Mouse (Mus musculus) midbrain, embryonic 16.5 days (tissue): ENCODE data around the gene Coq6. TPM values are rescaled to one million over a fixed set of nuclear protein-coding genes. Genes with fewer than 3 reads are reported as not detected.

Experiments used
- ATAC-seq: fragments of 200-750 bp; cut with Nextera tagmentation; 2 replicates; pipeline ENCODE4 v1.8.0; 2017; ENCODE audit warnings: moderate TSS enrichment
- H3K27ac ChIP-seq: fragments of 300-500 bp; sonication (generic); 2 replicates; pipeline ENCODE4 v1.5.1; 2014; ENCODE audit warnings: mild to moderate bottlenecking, low read length, mixed read lengths
- H3K27me3 ChIP-seq: fragments of 300-500 bp; sonication (generic); 2 replicates; pipeline ENCODE4 v1.6.1; 2014; ENCODE audit warnings: low read depth, low read length, mixed read lengths; ENCODE audit not compliant: control insufficient read depth, insufficient read depth
- H3K36me3 ChIP-seq: fragments of 300-500 bp; sonication (generic); 2 replicates; pipeline ENCODE4 v1.6.1; 2014; ENCODE audit warnings: mild to moderate bottlenecking, low read length, moderate library complexity, mixed read lengths; ENCODE audit not compliant: control insufficient read depth, insufficient read depth
- H3K4me1 ChIP-seq: fragments of 300-500 bp; sonication (generic); 2 replicates; pipeline ENCODE4 v1.6.1; 2014; ENCODE audit warnings: mild to moderate bottlenecking, low read length, mixed read lengths; ENCODE audit not compliant: control insufficient read depth, insufficient read depth
- H3K4me2 ChIP-seq: fragments of 300-500 bp; sonication (generic); 2 replicates; pipeline ENCODE4 v1.6.1; 2014; ENCODE audit warnings: mild to moderate bottlenecking, low read length, mixed read lengths
- H3K4me3 ChIP-seq: fragments of 300-500 bp; sonication (generic); 2 replicates; pipeline ENCODE4 v1.5.1; 2014; ENCODE audit warnings: low read depth, mild to moderate bottlenecking, low read length, moderate library complexity, mixed read lengths
- H3K9ac ChIP-seq: fragments of 300-500 bp; sonication (generic); 2 replicates; pipeline ENCODE4 v1.6.1; 2014; ENCODE audit warnings: low read depth, low read length, mixed read lengths
- H3K9me3 ChIP-seq: fragments of 300-500 bp; sonication (generic); replicated peaks from 2 replicates; pipeline ENCODE4 v1.6.1; 2014; ENCODE audit warnings: mild to moderate bottlenecking, low read length, mixed read lengths; ENCODE audit not compliant: control insufficient read depth, poor library complexity, severe bottlenecking
- WGBS: fragments of 180-500 bp; shearing (Covaris S2); extraction: QIAGEN DNeasy Blood & Tissue Kit; methylation state at CpG from one replicate; pipeline ENCODE4 v1.1.7; 2014; 5-methylcytosine and 5-hydroxymethylcytosine counted together
- polyA plus RNA-seq: library from polyadenylated mRNA; unstranded; fragments of >200 nt; fragmentation: Nextera tagmentation; extraction: Ambion mirVana; gene quantifications from 2 replicates; pipeline ENCODE4 v1.2.1, GENCODE M21; 2015

The Coq6 gene
- polyA plus RNA-seq, 1 experiment from 2014 or later, result 40.7 TPM

- Histone ChIP-seq H3K36me3 (peaks cover 7% of the 10 kb centered on the region; the same call in 1 of the 2 replicates), H3K9ac (no peak overlapping the region), H3K4me1 (peaks cover 22% of the 10 kb centered on the region), H3K27ac (no peak overlapping the region), H3K4me3 (no peak overlapping the region), H3K27me3 (no peaks in the 10 kb centered on the region), H3K9me3 (no peaks in the 10 kb centered on the region), H3K4me2 (no peak overlapping the region)
- no peak for ATAC-seq
- 88% methylated on average over 9 of the region's 9 CpGs for WGBS
These were observed 2.8 kb downstream of the Coq6 start for GRCm38 (mm10) chr12:84364291-84364690.

DNA sequence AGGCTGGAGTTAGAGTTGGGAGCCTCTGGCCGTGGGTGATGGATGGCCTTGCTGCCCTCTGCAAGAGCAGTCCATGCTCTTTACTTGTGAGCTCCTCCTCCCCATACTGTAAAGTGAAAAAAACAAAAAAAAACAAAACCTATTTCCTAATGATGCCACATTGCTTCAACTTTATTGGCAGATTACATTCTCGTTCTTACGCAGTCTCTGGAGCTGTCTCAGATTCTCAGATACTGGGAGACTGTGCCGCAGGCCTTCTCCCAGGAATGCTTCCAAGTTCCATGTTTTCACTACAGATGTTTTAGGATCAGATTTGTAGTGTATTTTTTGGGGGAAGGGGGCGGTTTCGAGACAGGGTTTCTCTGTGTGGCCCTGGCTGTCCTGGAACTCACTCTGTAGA lies 3.7 kb downstream of the Coq6 start:
- 97% methylated on average over 6 of the region's 6 CpGs for WGBS

DNA sequence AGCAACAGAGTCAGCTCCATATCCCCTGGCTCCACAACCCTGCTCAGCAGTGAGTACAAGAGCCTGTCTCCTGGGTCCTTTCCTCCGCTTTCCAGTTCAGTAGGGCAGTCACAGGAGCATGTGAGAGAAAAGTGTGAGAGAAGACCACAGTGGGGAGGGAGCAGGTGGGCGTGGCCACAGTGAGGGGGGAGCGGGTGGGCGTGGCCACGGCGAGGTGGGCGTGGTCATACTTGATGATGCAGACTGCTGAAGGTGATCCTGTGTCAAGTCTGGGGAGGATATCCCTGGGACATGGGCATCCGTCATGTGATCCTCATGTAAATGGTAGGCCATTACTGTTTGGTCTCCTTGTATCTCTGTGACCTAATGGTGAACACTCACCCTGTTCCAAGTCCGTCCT lies 5.5 kb downstream of the Coq6 start:
- Histone ChIP-seq H3K27me3 (no peaks in the 10 kb centered on the region), H3K36me3 (peaks cover 27% of the 10 kb centered on the region), H3K4me3 (no peak overlapping the region), H3K9ac (no peak overlapping the region), H3K9me3 (no peaks in the 10 kb centered on the region), H3K27ac (no peak overlapping the region), H3K4me1 (peaks cover 14% of the 10 kb centered on the region), H3K4me2 (no peak overlapping the region)
- no peak for ATAC-seq
- 73% methylated on average over 9 of the region's 9 CpGs for WGBS

More for the DNA sequence above, 3.7 kb downstream of the Coq6 start:
- no peak overlapping the region for H3K9ac ChIP-seq
- no peak overlapping the region for H3K4me2 ChIP-seq
- peaks cover 22% of the 10 kb centered on the region for H3K4me1 ChIP-seq
- H3K27me3 ChIP-seq, result no peaks in the 10 kb centered on the region
- H3K4me3 ChIP-seq, result no peak overlapping the region
- ATAC-seq, result no peak
- H3K9me3 ChIP-seq, result no peaks in the 10 kb centered on the region
- H3K36me3 ChIP-seq, result peaks cover 10% of the 10 kb centered on the region
- H3K27ac ChIP-seq, result no peak overlapping the region

- Histone ChIP-seq H3K27ac (no peak overlapping the region), H3K36me3 (peaks cover 37% of the 10 kb centered on the region), H3K27me3 (no peaks in the 10 kb centered on the region), H3K4me3 (no peak overlapping the region), H3K4me2 (no peak overlapping the region), H3K9ac (no peak overlapping the region), H3K4me1 (no peaks in the 10 kb centered on the region), H3K9me3 (no peaks in the 10 kb centered on the region)
- 93% methylated on average over 5 of the region's 5 CpGs for WGBS
- ATAC-seq, result no peak
These were observed 10.2 kb downstream of the Coq6 start for GRCm38 (mm10) chr12:84371647-84372046.

- no peak for ATAC-seq
- H3K9ac ChIP-seq, result no peak overlapping the region
- H3K27me3 ChIP-seq, result no peaks in the 10 kb centered on the region
- no peak overlapping the region for H3K4me2 ChIP-seq
- WGBS, result 82% methylated on average over 6 of the region's 6 CpGs
- no peak overlapping the region for H3K4me3 ChIP-seq
- H3K9me3 ChIP-seq, result no peaks in the 10 kb centered on the region
- H3K36me3 ChIP-seq, result peaks cover 36% of the 10 kb centered on the region
- H3K27ac ChIP-seq, result no peak overlapping the region
- no peaks in the 10 kb centered on the region for H3K4me1 ChIP-seq
These were observed 12.5 kb downstream of the Coq6 start for GRCm38 (mm10) chr12:84373831-84374481.

- peaks cover 4% of the 10 kb centered on the region; the same call in 1 of the 2 replicates for H3K36me3 ChIP-seq
- H3K4me1 ChIP-seq, result no peaks in the 10 kb centered on the region
- H3K4me2 ChIP-seq, result no peak overlapping the region
- no peaks in the 10 kb centered on the region for H3K27me3 ChIP-seq
- no peaks in the 10 kb centered on the region for H3K9me3 ChIP-seq
- no peak overlapping the region for H3K4me3 ChIP-seq
- WGBS, result 91% methylated on average over 4 of the region's 4 CpGs
- ATAC-seq, result no peak
- H3K27ac ChIP-seq, result no peak overlapping the region
- no peak overlapping the region for H3K9ac ChIP-seq
These were observed 20.9 kb downstream of the Coq6 start for GRCm38 (mm10) chr12:84382369-84382768.

DNA sequence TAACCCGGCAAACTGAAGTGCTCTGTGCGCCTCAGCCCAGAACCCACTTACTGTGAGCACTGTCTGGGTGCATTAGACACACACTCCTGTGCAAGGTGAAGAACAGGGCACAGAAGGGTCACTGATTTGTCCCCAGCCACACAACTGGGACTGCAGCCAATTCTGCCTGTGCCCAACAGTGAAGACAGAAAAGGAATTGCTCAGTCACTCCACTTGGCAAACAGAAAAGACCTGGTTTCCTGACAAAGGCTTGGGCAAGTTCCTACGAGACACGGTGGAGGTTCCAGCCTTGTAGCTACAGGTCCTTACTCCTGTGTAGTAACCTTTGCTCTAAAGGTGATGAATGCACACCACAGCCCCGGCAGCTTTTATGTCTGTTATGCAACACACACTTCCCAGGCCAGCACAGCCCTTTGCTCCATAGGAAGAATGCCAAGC lies 23.2 kb downstream of the Coq6 start:
- H3K36me3 ChIP-seq, result no peaks in the 10 kb centered on the region; the same call in 1 of the 2 replicates
- no peak overlapping the region for H3K4me2 ChIP-seq
- ATAC-seq, result no peak
- WGBS, result 77% methylated on average over 5 of the region's 5 CpGs
- no peaks in the 10 kb centered on the region for H3K27me3 ChIP-seq
- H3K4me3 ChIP-seq, result no peak overlapping the region
- no peaks in the 10 kb centered on the region for H3K9me3 ChIP-seq
- H3K4me1 ChIP-seq, result no peaks in the 10 kb centered on the region
- H3K27ac ChIP-seq, result no peak overlapping the region
- no peak overlapping the region for H3K9ac ChIP-seq

- WGBS, result 93% methylated on average over 4 of the region's 4 CpGs
These were observed 24.0 kb downstream of the Coq6 start for GRCm38 (mm10) chr12:84385408-84385807.

GRCm38 (mm10) chr12:84388097-84388496 lies 26.6 kb downstream of the Coq6 start:
- WGBS, result 89% methylated on average over 8 of the region's 8 CpGs
- peaks cover 3% of the 10 kb centered on the region; the same call in 1 of the 2 replicates for H3K36me3 ChIP-seq
- H3K9me3 ChIP-seq, result no peaks in the 10 kb centered on the region
- H3K4me2 ChIP-seq, result no peak overlapping the region
- no peak overlapping the region for H3K27ac ChIP-seq
- H3K9ac ChIP-seq, result no peak overlapping the region
- H3K4me1 ChIP-seq, result no peaks in the 10 kb centered on the region
- H3K4me3 ChIP-seq, result no peak overlapping the region
- ATAC-seq, result no peak
- H3K27me3 ChIP-seq, result no peaks in the 10 kb centered on the region

More at GRCm38 (mm10) chr12:84385408-84385807, 24.0 kb downstream of the Coq6 start:
- ATAC-seq, result no peak
- no peak overlapping the region for H3K9ac ChIP-seq
- no peak overlapping the region for H3K4me2 ChIP-seq
- no peak overlapping the region for H3K4me3 ChIP-seq
- no peak overlapping the region for H3K27ac ChIP-seq
- H3K9me3 ChIP-seq, result no peaks in the 10 kb centered on the region
- no peaks in the 10 kb centered on the region; the same call in 1 of the 2 replicates for H3K36me3 ChIP-seq
- H3K27me3 ChIP-seq, result no peaks in the 10 kb centered on the region
- H3K4me1 ChIP-seq, result no peaks in the 10 kb centered on the region
